In the genomic region with DNA sequence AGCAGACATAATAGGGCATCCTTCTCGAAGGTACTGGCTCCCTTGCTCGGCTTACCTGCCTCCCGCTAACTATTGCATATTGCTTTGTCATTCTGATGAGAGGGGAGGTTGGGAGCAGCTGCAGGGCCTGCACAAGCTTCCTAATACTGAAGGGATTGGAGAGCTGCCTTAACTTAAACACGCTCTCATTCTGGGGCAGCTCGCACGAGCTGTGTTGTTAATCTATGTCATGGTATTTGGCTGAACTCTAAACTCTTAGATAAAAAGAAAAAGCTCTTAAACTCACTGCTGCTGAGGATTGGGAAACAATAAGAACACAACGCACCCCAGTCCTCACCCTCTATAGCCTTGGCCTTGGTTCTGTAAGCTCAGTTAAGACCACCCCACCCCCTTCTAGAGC, we compare ENCODE assay signal across 15 mouse cellular contexts.
DNase-seq lines count a peak whose midpoint lies in the region; ATAC-seq and TF ChIP-seq lines count a peak whose summit lies in the region.
"Had no signal": no experiment of that assay in that cellular context is flagged by ENCODE, and none has a peak within 500 bp of the region (broad histone marks: within the 10 kb centered on the region; RNA-seq: fewer than 3 reads in every experiment).

No protein-coding gene starts in this region.

- no peak overlapping the region for H3K27ac ChIP-seq in kidney, postnatal 0 days
- no peak overlapping the region for H3K27ac ChIP-seq in kidney, adult 2 months (ENCODE audit: insufficient read depth, low read depth, low read length)
- peak overlapping the region; percentile 31; the same call in 1 of the 2 replicates for H3K27ac ChIP-seq in hindbrain, embryonic 16.5 days (ENCODE audit: low read depth, low read length)
- H3K27ac ChIP-seq: embryonic facial prominence, embryonic 15.5 days; heart, adult 2 months; liver, embryonic 14.5 days had no signal

- H3K4me1 ChIP-seq in kidney, postnatal 0 days (replicated peaks; ENCODE audit: insufficient read depth, low read length), result no peaks in the 10 kb centered on the region
- H3K4me1 ChIP-seq in kidney, adult 2 months (ENCODE audit: control insufficient read depth, insufficient read depth, low read length), result no peaks in the 10 kb centered on the region
- H3K4me1 ChIP-seq in hindbrain, embryonic 16.5 days (ENCODE audit: control insufficient read depth, insufficient read depth, low read depth, low read length), result peaks cover 14% of the 10 kb centered on the region

- no peaks in the 10 kb centered on the region for H3K9me3 ChIP-seq in kidney, postnatal 0 days (replicated peaks; ENCODE audit: low read length)
- no peaks in the 10 kb centered on the region for H3K9me3 ChIP-seq in hindbrain, embryonic 16.5 days (ENCODE audit: control insufficient read depth, low read length)
- H3K9me3 ChIP-seq: embryonic facial prominence, embryonic 15.5 days had no signal

- 0 out of 2 replicates have a peak, but pooled peaks cover 4% of the 10 kb centered on the region for H3K36me3 ChIP-seq in kidney, postnatal 0 days (ENCODE audit: insufficient read depth, low read length)
- no peaks in the 10 kb centered on the region for H3K36me3 ChIP-seq in kidney, adult 2 months (ENCODE audit: control insufficient read depth, insufficient read depth, low read length)
- H3K36me3 ChIP-seq in hindbrain, embryonic 16.5 days (ENCODE audit: control insufficient read depth, insufficient read depth, low read length), result peaks cover 7% of the 10 kb centered on the region

- no peak overlapping the region for H3K4me2 ChIP-seq in kidney, postnatal 0 days (ENCODE audit: low read length)
- no peak overlapping the region for H3K4me2 ChIP-seq in hindbrain, embryonic 16.5 days (ENCODE audit: low read length)
- H3K4me2 ChIP-seq: embryonic facial prominence, embryonic 15.5 days had no signal

- no peak for TF ChIP-seq POLR2A in kidney, adult 2 months (IDR thresholded peaks at IDR 0.05; ENCODE audit: low read depth, low read length)

- DNase-seq in kidney, postnatal 0 days (ENCODE audit: low spot score), result peak; percentile 21
- DNase-seq in kidney, adult 2 months, result no peak
- DNase-seq in ovary, adult 18-20 months (ENCODE audit: low spot score), result peak; percentile 23
- no peak for DNase-seq in ovary, postnatal 14 days (ENCODE audit: low spot score)
- DNase-seq in yolk sac, embryonic 10.5 days (ENCODE audit: low spot score), result no peak
- no peak for DNase-seq in retina, postnatal 1 day
- DNase-seq: adrenal gland, adult 8-10 months; cerebellum, postnatal 36 days; heart, adult 2 months; heart, postnatal 10 days; layer of hippocampus, adult 9-11 months; left cerebral cortex, postnatal 4 days had no signal

- no peak for TF ChIP-seq CTCF in kidney, postnatal 0 days (IDR thresholded peaks at IDR 0.05; ENCODE audit: low read depth)
- no peak for TF ChIP-seq CTCF in kidney, adult 2 months (conservative IDR thresholded peaks at IDR 0.05; ENCODE audit: insufficient read depth, insufficient read length, low read depth, low read length)

- 63% methylated on average over 7 of the region's 7 CpGs for WGBS in kidney, postnatal 0 days
- 84% methylated on average over 7 of the region's 7 CpGs for WGBS in kidney, adult 2 months
- 38% methylated on average over 7 of the region's 7 CpGs for WGBS in hindbrain, embryonic 16.5 days

- no peak for ATAC-seq in kidney, postnatal 0 days (replicated peaks; ENCODE audit: low FRiP score, low read depth)
- peak; percentile 43; the same call in 1 of the 2 replicates for ATAC-seq in hindbrain, embryonic 16.5 days

- H3K4me3 ChIP-seq in kidney, postnatal 0 days (replicated peaks; ENCODE audit: low read depth, low read length), result no peak overlapping the region
- no peak overlapping the region for H3K4me3 ChIP-seq in kidney, adult 2 months (ENCODE audit: insufficient read depth, low read depth, low read length)
- H3K4me3 ChIP-seq in hindbrain, embryonic 16.5 days (ENCODE audit: low read length), result no peak overlapping the region
- H3K4me3 ChIP-seq: embryonic facial prominence, embryonic 15.5 days; heart, adult 2 months had no signal

- H3K27me3 ChIP-seq in kidney, postnatal 0 days (ENCODE audit: insufficient read depth, low read length), result no peaks in the 10 kb centered on the region
- H3K27me3 ChIP-seq in kidney, adult 2 months (replicated peaks; ENCODE audit: control insufficient read depth, insufficient read depth, low read length), result no peaks in the 10 kb centered on the region
- no peaks in the 10 kb centered on the region for H3K27me3 ChIP-seq in hindbrain, embryonic 16.5 days (replicated peaks; ENCODE audit: control insufficient read depth, insufficient read depth, low read length)
- H3K27me3 ChIP-seq: embryonic facial prominence, embryonic 15.5 days had no signal

- no peak overlapping the region for H3K9ac ChIP-seq in kidney, postnatal 0 days (ENCODE audit: low read depth, low read length)
- no peak overlapping the region for H3K9ac ChIP-seq in hindbrain, embryonic 16.5 days (ENCODE audit: low read depth, low read length)
- H3K9ac ChIP-seq: embryonic facial prominence, embryonic 15.5 days; liver, embryonic 14.5 days had no signal

Comparison
In these comparisons a context has a peak if more than half of its experiments do, and no peak if none do; other contexts are left out.
1. DNase-seq: peak in kidney, postnatal 0 days (single experiment) and ovary, adult 18-20 months (single experiment); none in kidney, adult 2 months (single experiment), ovary, postnatal 14 days (single experiment), yolk sac, embryonic 10.5 days (single experiment) and retina, postnatal 1 day (single experiment).